In the genomic region with DNA sequence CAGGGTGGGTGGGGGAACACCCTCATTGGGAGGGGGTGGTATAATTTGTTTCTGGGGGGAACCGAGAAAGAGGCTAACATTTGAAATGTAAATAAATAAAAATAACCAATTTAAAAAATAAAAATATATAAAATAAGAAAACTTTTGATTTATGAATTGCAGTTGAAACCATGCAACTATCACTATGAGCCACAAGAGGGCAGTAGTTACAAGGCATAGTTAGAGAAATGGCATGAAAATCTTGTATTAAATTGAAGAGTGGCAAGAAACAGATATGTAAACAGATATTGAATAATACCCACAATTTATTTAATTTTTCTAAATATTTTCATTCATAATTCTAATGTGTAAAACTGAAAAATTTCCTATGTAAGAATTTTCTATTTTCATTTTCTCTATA, we compare ENCODE assay signal across 15 mouse cellular contexts. TPM values are rescaled to one million over a fixed set of nuclear protein-coding genes. Genes with fewer than 3 reads are reported as not detected.
DNase-seq lines count a peak whose midpoint lies in the region; ATAC-seq and TF ChIP-seq lines count a peak whose summit lies in the region.
"Had no signal": no experiment of that assay in that cellular context is flagged by ENCODE, and none has a peak within 500 bp of the region (broad histone marks: within the 10 kb centered on the region; RNA-seq: fewer than 3 reads in every experiment).

No protein-coding gene starts in this region.

- no peak for TF ChIP-seq POLR2A in cerebellum, adult 2 months (IDR thresholded peaks at IDR 0.05; ENCODE audit: borderline replicate concordance, insufficient read depth, low read length)

- no peaks in the 10 kb centered on the region for H3K9me3 ChIP-seq in kidney, postnatal 0 days (replicated peaks; ENCODE audit: low read length)
- no peaks in the 10 kb centered on the region for H3K9me3 ChIP-seq in kidney, embryonic 16.5 days (ENCODE audit: low read length)
- H3K9me3 ChIP-seq: embryonic facial prominence, embryonic 13.5 days; hindbrain, embryonic 15.5 days had no signal

- H3K4me1 ChIP-seq in cerebellum, adult 2 months (ENCODE audit: control insufficient read depth, insufficient read depth, low read length) = no peaks in the 10 kb centered on the region
- no peaks in the 10 kb centered on the region for H3K4me1 ChIP-seq in kidney, postnatal 0 days (replicated peaks; ENCODE audit: insufficient read depth, low read length)
- no peaks in the 10 kb centered on the region for H3K4me1 ChIP-seq in kidney, embryonic 16.5 days (ENCODE audit: insufficient read depth, low read length)
- H3K4me1 ChIP-seq: embryonic facial prominence, embryonic 13.5 days; hindbrain, embryonic 15.5 days had no signal

- H3K27ac ChIP-seq in cerebellum, adult 2 months (ENCODE audit: insufficient read depth, low read length) = no peak overlapping the region
- H3K27ac ChIP-seq in kidney, postnatal 0 days = no peak overlapping the region
- H3K27ac ChIP-seq in kidney, embryonic 16.5 days (ENCODE audit: low read length) = no peak overlapping the region
- H3K27ac ChIP-seq: embryonic facial prominence, embryonic 13.5 days; hindbrain, embryonic 15.5 days; macrophage had no signal

- intact Hi-C loops in heart, postnatal 25 days (cut with DNase I) = no loop called here

- no peak for ATAC-seq in kidney, postnatal 0 days (replicated peaks; ENCODE audit: low FRiP score, low read depth)
- ATAC-seq in kidney, embryonic 16.5 days (ENCODE audit: low FRiP score, low TSS enrichment) = no peak

- no peak overlapping the region for H3K4me2 ChIP-seq in kidney, postnatal 0 days (ENCODE audit: low read length)
- H3K4me2 ChIP-seq in kidney, embryonic 16.5 days (replicated peaks; ENCODE audit: low read depth, low read length) = no peak overlapping the region
- H3K4me2 ChIP-seq: embryonic facial prominence, embryonic 13.5 days; hindbrain, embryonic 15.5 days had no signal

- no peak for DNase-seq in cerebellum, adult 2 months
- DNase-seq in cerebellum, adult 18-20 months = no peak
- DNase-seq in kidney, postnatal 0 days (ENCODE audit: low spot score) = peak; percentile 65
- DNase-seq in CD4-positive, CD25-positive, alpha-beta regulatory T cell, adult 2 months (ENCODE audit: low read depth, low spot score) = peak; percentile 41
- DNase-seq in c-Kit-positive CD71-negative TER-119-negative erythroid progenitor cells, embryonic 14.5 days (ENCODE audit: low read depth) = peak; percentile 4
- DNase-seq in layer of hippocampus, adult 9-10 months (ENCODE audit: low spot score) = no peak
- DNase-seq in heart, postnatal 25 days (ENCODE audit: low spot score) = no peak
- DNase-seq: adrenal gland, postnatal 25 days had no signal

- H3K4me3 ChIP-seq in cerebellum, adult 2 months (replicated peaks; ENCODE audit: insufficient read depth, low read depth, low read length) = no peak overlapping the region
- no peak overlapping the region for H3K4me3 ChIP-seq in kidney, postnatal 0 days (replicated peaks; ENCODE audit: low read depth, low read length)
- H3K4me3 ChIP-seq in kidney, embryonic 16.5 days (ENCODE audit: low read length) = no peak overlapping the region
- H3K4me3 ChIP-seq: embryonic facial prominence, embryonic 13.5 days; hindbrain, embryonic 15.5 days had no signal

- no peak overlapping the region for H3K9ac ChIP-seq in kidney, postnatal 0 days (ENCODE audit: low read depth, low read length)
- H3K9ac ChIP-seq in kidney, embryonic 16.5 days (replicated peaks; ENCODE audit: low read length) = no peak overlapping the region
- H3K9ac ChIP-seq: embryonic facial prominence, embryonic 13.5 days; hindbrain, embryonic 15.5 days had no signal

- no peaks in the 10 kb centered on the region for H3K36me3 ChIP-seq in kidney, postnatal 0 days (ENCODE audit: insufficient read depth, low read length)
- H3K36me3 ChIP-seq in kidney, embryonic 16.5 days (ENCODE audit: insufficient read depth, low read length) = no peaks in the 10 kb centered on the region
- H3K36me3 ChIP-seq: embryonic facial prominence, embryonic 13.5 days; hindbrain, embryonic 15.5 days had no signal

- 5% methylated on average over 1 of the region's 1 CpGs for WGBS in cerebellum, adult 2 months
- WGBS in kidney, postnatal 0 days = 13% methylated on average over 1 of the region's 1 CpGs
- 22% methylated on average over 1 of the region's 1 CpGs for WGBS in kidney, embryonic 16.5 days

- peak; percentile 24; the same call in 1 of the 2 replicates for TF ChIP-seq CTCF in cerebellum, adult 2 months (IDR thresholded peaks at IDR 0.05; ENCODE audit: borderline replicate concordance, insufficient read depth, low read depth, low read length)
- peak; percentile 76 for TF ChIP-seq CTCF in kidney, postnatal 0 days (IDR thresholded peaks at IDR 0.05; ENCODE audit: low read depth)

- H3K27me3 ChIP-seq in cerebellum, adult 2 months (ENCODE audit: control insufficient read depth, insufficient read depth, low read length) = no peaks in the 10 kb centered on the region
- no peaks in the 10 kb centered on the region for H3K27me3 ChIP-seq in kidney, postnatal 0 days (ENCODE audit: insufficient read depth, low read length)
- no peaks in the 10 kb centered on the region for H3K27me3 ChIP-seq in kidney, embryonic 16.5 days (ENCODE audit: insufficient read depth, low read length)
- H3K27me3 ChIP-seq: embryonic facial prominence, embryonic 13.5 days; hindbrain, embryonic 15.5 days had no signal

RNA-seq across cellular contexts. Expression of a gene that starts 24.5 kb away (rescaled TPM):
- 0.97 and 1.4 TPM in 2 replicates for polyA plus RNA-seq in cerebellum, adult 2 months (2012; rRNA removed)
- 0.03 and 0.06 TPM in 2 replicates for polyA plus RNA-seq in kidney, postnatal 0 days (2015; fragmentation: Nextera tagmentation; extraction: Ambion mirVana)
- 0.05 and 0.12 TPM in 2 replicates for polyA plus RNA-seq in kidney, embryonic 16.5 days (2015; fragmentation: Nextera tagmentation; extraction: Ambion mirVana)
- total RNA-seq in heart, postnatal 25 days (2021) = under 1 TPM; 0.28 to 0.29 TPM
- polyA plus RNA-seq: macrophage; spleen, adult 2 months had no signal

RNA-seq across cellular contexts. Expression of a gene that starts 37.5 kb away (rescaled TPM):
- polyA plus RNA-seq in cerebellum, adult 2 months (2012; rRNA removed) = 115 and 146 TPM in 2 replicates
- polyA plus RNA-seq in kidney, postnatal 0 days (2015; fragmentation: Nextera tagmentation; extraction: Ambion mirVana) = 557 and 637 TPM in 2 replicates
- polyA plus RNA-seq in kidney, embryonic 16.5 days (2015; fragmentation: Nextera tagmentation; extraction: Ambion mirVana) = 348 and 350 TPM in 2 replicates
- 1,000 to 10,000 TPM; 1,436 to 1,506 TPM for total RNA-seq in heart, postnatal 25 days (2021)

RNA-seq across cellular contexts. Expression of a gene that starts 37.6 kb away (rescaled TPM):
- 0.05 and 0.10 TPM in 2 replicates for polyA plus RNA-seq in cerebellum, adult 2 months (2012; rRNA removed)
- polyA plus RNA-seq in kidney, postnatal 0 days (2015; fragmentation: Nextera tagmentation; extraction: Ambion mirVana) = 0.78 and 1.0 TPM in 2 replicates
- polyA plus RNA-seq in kidney, embryonic 16.5 days (2015; fragmentation: Nextera tagmentation; extraction: Ambion mirVana) = 0.52 and 0.69 TPM in 2 replicates
- total RNA-seq in heart, postnatal 25 days (2021) = 10 to 100 TPM; 48.5 to 62.0 TPM
- total RNA-seq: adrenal gland, postnatal 25 days; left cerebral cortex, adult 18-20 months had no signal
- polyA plus RNA-seq: embryonic facial prominence, embryonic 13.5 days; macrophage; neural tube, embryonic 14.5 days; spleen, adult 2 months had no signal

Comparison
In these comparisons a context has a peak if more than half of its experiments do, and no peak if none do; other contexts are left out.
1. DNase-seq: peak in kidney, postnatal 0 days (single experiment), CD4-positive, CD25-positive, alpha-beta regulatory T cell, adult 2 months (single experiment) and c-Kit-positive CD71-negative TER-119-negative erythroid progenitor cells, embryonic 14.5 days (single experiment); none in cerebellum, adult 2 months (0 of 2), cerebellum, adult 18-20 months (0 of 2), layer of hippocampus, adult 9-10 months (single experiment) and heart, postnatal 25 days (single experiment).